Mouse (Mus musculus) cerebellum, adult 2 months (tissue): ENCODE results near the gene Rgl3.

Experiments used
- CTCF ChIP-seq: fragments of 200-500 bp; IDR thresholded peaks from 2 replicates; pipeline ENCODE4 v1.5.1; 2011; ENCODE audit warnings: low read depth, mild to moderate bottlenecking, control low read depth, low read length, moderate library complexity, borderline replicate concordance; ENCODE audit not compliant: insufficient read depth
- POLR2A ChIP-seq: fragments of 200-500 bp; IDR thresholded peaks from 2 replicates; pipeline ENCODE4 v1.6.1; 2011; ENCODE audit warnings: low read length, control low read depth, borderline replicate concordance; ENCODE audit not compliant: insufficient read depth

GRCm38 (mm10) chr9:21935466-21936131 lies 53.6 kb downstream of the Rgl3 start:
- TF ChIP-seq POLR2A: no peak
- TF ChIP-seq CTCF: no peak
